Mouse (Mus musculus) kidney, adult 2 months (tissue): ENCODE data around the gene Zfp800. TPM values are rescaled to one million over a fixed set of nuclear protein-coding genes. Genes with fewer than 3 reads are reported as not detected.

Experiments
- DNase-seq: peaks from one replicate; pipeline ENCODE4 v3.0.0; 2021
- H3K27ac ChIP-seq: fragments of 200-500 bp; 2 replicates; pipeline ENCODE4 v1.5.1; 2012; ENCODE audit warnings: low read depth, low read length, control low read depth, inconsistent platforms; ENCODE audit not compliant: insufficient read depth
- H3K27me3 ChIP-seq: fragments of 200-500 bp; replicated peaks from 2 replicates; pipeline ENCODE4 v1.6.1; 2012; ENCODE audit warnings: mild to moderate bottlenecking, moderate library complexity, low read length, inconsistent platforms; ENCODE audit not compliant: control insufficient read depth, insufficient read depth
- H3K36me3 ChIP-seq: fragments of 200-500 bp; 2 replicates; pipeline ENCODE4 v1.6.1; 2012; ENCODE audit warnings: mild to moderate bottlenecking, moderate library complexity, low read length, inconsistent platforms; ENCODE audit not compliant: control insufficient read depth, insufficient read depth
- H3K4me1 ChIP-seq: fragments of 200-500 bp; 2 replicates; pipeline ENCODE4 v1.6.1; 2011; ENCODE audit warnings: low read length; ENCODE audit not compliant: control insufficient read depth, insufficient read depth
- H3K4me3 ChIP-seq: fragments of 200-500 bp; 2 replicates; pipeline ENCODE4 v1.5.1; 2011; ENCODE audit warnings: mild to moderate bottlenecking, low read depth, low read length, control low read depth; ENCODE audit not compliant: insufficient read depth
- CTCF ChIP-seq: fragments of 200-500 bp; conservative IDR thresholded peaks from 2 replicates; pipeline ENCODE4 v1.5.1; 2011; ENCODE audit warnings: low read depth, mild to moderate bottlenecking, control low read depth, low read length, moderate library complexity, mixed read lengths; ENCODE audit not compliant: insufficient read depth, insufficient read length
- POLR2A ChIP-seq: fragments of 200-500 bp; IDR thresholded peaks from one replicate; pipeline ENCODE4 v1.6.1; 2011; ENCODE audit warnings: low read depth, low read length, control low read depth
- WGBS: fragments of 180-500 bp; shearing (Covaris S2); methylation state at CpG from one replicate; pipeline ENCODE4 v1.1.7; 2018; 5-methylcytosine and 5-hydroxymethylcytosine counted together
- polyA plus RNA-seq: library from polyadenylated mRNA; depleted of rRNA; stranded (reverse); fragments of >200 nt; gene quantifications from 2 replicates; pipeline ENCODE4 v1.2.3, GENCODE M21; 2012

Zfp800 gene
- polyA plus RNA-seq, 1 experiment, result 2.8 TPM

GRCm38 (mm10) chr6:28312067-28312466, 85.7 kb downstream of the Zfp800 start:
- H3K27ac ChIP-seq, result no peak overlapping the region
- peak; percentile 37 for DNase-seq
- H3K4me3 ChIP-seq, result no peak overlapping the region
- H3K4me1 ChIP-seq, result no peaks in the 10 kb centered on the region
- H3K27me3 ChIP-seq, result no peaks in the 10 kb centered on the region
- no peaks in the 10 kb centered on the region for H3K36me3 ChIP-seq
- 58% methylated on average over 2 of the region's 2 CpGs for WGBS
- TF ChIP-seq POLR2A (no peak), CTCF (no peak)

DNA sequence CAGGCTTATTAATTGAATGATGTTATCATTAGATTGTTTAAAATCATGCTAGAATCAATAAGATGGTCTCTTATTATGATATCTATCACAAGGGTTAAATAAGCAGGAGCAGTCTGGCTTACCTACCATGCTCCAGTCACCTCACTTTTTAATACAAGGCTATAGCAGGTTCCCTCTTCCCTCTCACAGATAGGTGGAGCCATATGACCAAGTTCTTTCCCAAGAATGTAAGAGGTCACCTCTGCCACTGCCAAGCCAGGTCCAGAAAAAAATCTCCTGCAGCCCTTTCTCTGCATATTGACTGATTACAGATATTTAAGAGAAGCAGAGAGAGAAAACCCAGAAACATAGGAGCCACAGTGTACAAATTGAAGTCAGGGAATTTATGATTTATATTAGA, 88.1 kb downstream of the Zfp800 start:
- TF ChIP-seq CTCF (peak; percentile 42), POLR2A (no peak)
- H3K27ac ChIP-seq, result no peak overlapping the region
- H3K4me1 ChIP-seq, result no peaks in the 10 kb centered on the region
- no peaks in the 10 kb centered on the region for H3K36me3 ChIP-seq
- peak; percentile 46 for DNase-seq
- no peaks in the 10 kb centered on the region for H3K27me3 ChIP-seq
- no peak overlapping the region for H3K4me3 ChIP-seq

DNA sequence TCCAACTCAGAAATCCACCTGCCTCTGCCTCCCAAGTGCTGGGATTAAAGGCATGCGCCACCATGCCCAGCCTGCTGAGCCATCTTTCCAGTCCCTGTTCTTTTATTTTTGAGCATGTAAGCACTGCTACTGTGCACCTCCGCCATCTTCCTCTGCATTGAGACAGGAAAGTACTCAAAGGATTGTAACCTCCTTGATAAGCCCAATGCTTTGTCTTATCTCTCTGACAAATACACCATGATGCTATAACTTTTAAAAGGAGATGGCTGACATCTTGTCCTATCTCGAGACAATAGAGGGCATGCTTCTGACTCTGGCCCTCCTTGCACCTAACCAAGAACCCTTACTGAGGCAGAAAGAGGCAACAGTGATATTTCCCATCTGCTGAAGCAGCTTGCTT, 88.9 kb downstream of the Zfp800 start:
- Histone ChIP-seq H3K27me3 (no peaks in the 10 kb centered on the region), H3K4me1 (no peaks in the 10 kb centered on the region), H3K27ac (no peak overlapping the region), H3K36me3 (no peaks in the 10 kb centered on the region), H3K4me3 (no peak overlapping the region)
- DNase-seq, result no peak
- WGBS, result 83% methylated on average over 3 of the region's 3 CpGs
- TF ChIP-seq CTCF (no peak), POLR2A (no peak)

DNA sequence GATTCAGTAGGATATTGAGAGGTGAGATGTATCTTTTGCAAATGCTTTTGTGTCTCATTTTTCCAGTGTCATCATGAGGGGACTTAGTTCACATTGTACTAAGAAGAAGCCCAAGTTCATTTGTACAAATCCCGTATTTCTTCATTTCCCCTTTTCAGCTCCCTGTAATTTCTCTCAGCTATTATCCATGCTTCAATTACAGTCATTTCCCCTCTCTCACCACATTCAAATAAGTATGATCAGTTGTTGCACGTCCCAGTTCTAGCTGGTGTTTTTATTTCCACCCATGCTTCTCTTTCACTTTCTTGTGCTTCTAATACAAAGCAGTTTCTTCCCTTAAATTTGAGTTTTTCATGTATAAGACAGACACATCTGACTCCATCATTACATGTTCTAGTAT, 91.1 kb downstream of the Zfp800 start:
- H3K27me3 ChIP-seq, result no peaks in the 10 kb centered on the region
- H3K4me3 ChIP-seq, result no peak overlapping the region
- H3K27ac ChIP-seq, result no peak overlapping the region
- TF ChIP-seq CTCF, result no peak
- no peak for TF ChIP-seq POLR2A
- H3K36me3 ChIP-seq, result no peaks in the 10 kb centered on the region
- H3K4me1 ChIP-seq, result no peaks in the 10 kb centered on the region
- no peak for DNase-seq
- WGBS, result 65% methylated on average over 2 of the region's 2 CpGs

DNA sequence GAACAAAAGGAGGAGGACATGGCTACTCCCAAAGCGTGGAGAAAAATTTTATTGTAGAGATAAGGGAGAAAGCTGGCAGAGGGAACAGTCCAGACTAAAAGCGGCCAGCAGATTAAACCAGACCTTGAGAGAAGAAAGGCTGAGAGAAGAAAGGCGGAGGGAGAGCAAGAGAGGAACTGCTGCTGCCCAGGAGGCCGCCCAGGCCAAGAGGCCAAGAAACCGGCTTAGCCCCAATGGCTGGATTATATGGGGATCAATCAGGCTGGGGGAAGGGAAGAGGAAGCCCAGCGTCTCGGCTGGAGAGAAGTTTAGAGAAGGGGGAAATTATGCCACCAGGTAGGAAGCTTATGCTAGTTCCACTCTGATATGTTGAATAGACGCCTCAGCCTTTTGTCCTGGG, 101.5 kb downstream of the Zfp800 start:
- TF ChIP-seq CTCF (no peak), POLR2A (no peak)
- DNase-seq, result no peak
- Histone ChIP-seq H3K27me3 (no peaks in the 10 kb centered on the region), H3K4me1 (no peaks in the 10 kb centered on the region), H3K4me3 (no peak overlapping the region), H3K36me3 (no peaks in the 10 kb centered on the region), H3K27ac (no peak overlapping the region)
- 45% methylated on average over 8 of the region's 8 CpGs for WGBS

DNA sequence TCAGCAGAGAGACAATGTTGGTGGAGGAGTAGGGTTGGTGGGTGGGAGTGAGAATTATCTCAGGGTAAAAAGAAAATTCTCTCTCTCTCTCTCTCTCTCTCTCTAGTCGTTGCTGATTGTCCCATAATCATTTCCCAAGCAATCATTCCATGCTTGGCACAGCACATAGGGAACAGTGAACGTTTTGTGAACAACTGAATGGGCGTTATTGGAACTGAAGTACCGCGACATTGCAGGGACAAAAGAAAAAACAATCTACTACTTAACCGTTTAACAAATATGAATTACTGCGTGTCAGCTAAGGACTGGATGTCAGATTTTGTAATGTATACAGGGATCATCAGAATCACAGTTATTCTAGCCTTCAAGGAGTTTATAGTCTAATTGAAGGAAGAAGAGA, 102.2 kb downstream of the Zfp800 start:
- TF ChIP-seq CTCF (no peak), POLR2A (no peak)
- Histone ChIP-seq H3K27ac (no peak overlapping the region), H3K36me3 (no peaks in the 10 kb centered on the region), H3K4me1 (no peaks in the 10 kb centered on the region), H3K27me3 (no peaks in the 10 kb centered on the region), H3K4me3 (no peak overlapping the region)
- 75% methylated on average over 7 of the region's 7 CpGs for WGBS
- DNase-seq, result no peak

- TF ChIP-seq CTCF, result no peak
- no peak for TF ChIP-seq POLR2A
- no peak overlapping the region for H3K4me3 ChIP-seq
- H3K36me3 ChIP-seq, result no peaks in the 10 kb centered on the region
- 68% methylated on average over 6 of the region's 6 CpGs for WGBS
- H3K27ac ChIP-seq, result no peak overlapping the region
- H3K27me3 ChIP-seq, result no peaks in the 10 kb centered on the region
- no peaks in the 10 kb centered on the region for H3K4me1 ChIP-seq
- DNase-seq, result no peak
Measured at GRCm38 (mm10) chr6:28292810-28293209, 105.0 kb downstream of the Zfp800 start.

- H3K36me3 ChIP-seq, result no peaks in the 10 kb centered on the region
- DNase-seq, result no peak
- no peak for TF ChIP-seq POLR2A
- TF ChIP-seq CTCF, result no peak
- H3K27me3 ChIP-seq, result no peaks in the 10 kb centered on the region
- 79% methylated on average over 2 of the region's 2 CpGs for WGBS
- no peak overlapping the region for H3K4me3 ChIP-seq
- H3K27ac ChIP-seq, result no peak overlapping the region
- no peaks in the 10 kb centered on the region for H3K4me1 ChIP-seq
Measured at GRCm38 (mm10) chr6:28279886-28280285, 117.9 kb downstream of the Zfp800 start.
